In genomic region chr13:94883966-94884960, GRCm38 (mm10) we compare ENCODE assay signal across 9 mouse cellular contexts. TPM values are rescaled to one million over a fixed set of nuclear protein-coding genes. Genes with fewer than 3 reads are reported as not detected.
A peak's percentile ranks its signal among the peaks of the same experiment; 100 is the strongest.
DNase-seq lines count a peak whose midpoint lies in the region; ATAC-seq lines count a peak whose summit lies in the region.
"Had no signal": no experiment of that assay in that cellular context is flagged by ENCODE, and none has a peak within 500 bp of the region (broad histone marks: within the 10 kb centered on the region; RNA-seq: fewer than 3 reads in every experiment).

No protein-coding gene starts in this region.

- no peaks in the 10 kb centered on the region for H3K36me3 ChIP-seq in liver, embryonic 11.5 days (ENCODE audit: control insufficient read depth, insufficient read depth, low read length)
- H3K36me3 ChIP-seq in forebrain, embryonic 11.5 days (ENCODE audit: control insufficient read depth, insufficient read depth, low read length) = no peaks in the 10 kb centered on the region
- H3K36me3 ChIP-seq in limb, embryonic 12.5 days = no peaks in the 10 kb centered on the region

- H3K27me3 ChIP-seq in liver, embryonic 11.5 days (replicated peaks; ENCODE audit: control insufficient read depth, insufficient read depth, low read length) = peaks cover 84% of the 10 kb centered on the region
- H3K27me3 ChIP-seq in forebrain, embryonic 11.5 days (ENCODE audit: control insufficient read depth, insufficient read depth, low read length) = peaks cover 86% of the 10 kb centered on the region
- peaks cover 80% of the 10 kb centered on the region for H3K27me3 ChIP-seq in limb, embryonic 12.5 days

- H3K9ac ChIP-seq in liver, embryonic 11.5 days (ENCODE audit: low read depth, low read length) = no peak overlapping the region
- H3K9ac ChIP-seq in forebrain, embryonic 11.5 days (ENCODE audit: low read length) = no peak overlapping the region; the same call in 1 of the 2 replicates
- peak overlapping the region; percentile 53 for H3K9ac ChIP-seq in limb, embryonic 12.5 days (replicated peaks)

- WGBS in liver, embryonic 11.5 days = 3% methylated on average over 36 of the region's 36 CpGs
- 2% methylated on average over 36 of the region's 36 CpGs for WGBS in forebrain, embryonic 11.5 days
- 1% methylated on average over 36 of the region's 36 CpGs for WGBS in limb, embryonic 12.5 days

- H3K9me3 ChIP-seq in liver, embryonic 11.5 days (ENCODE audit: control insufficient read depth, low read length) = no peaks in the 10 kb centered on the region
- no peaks in the 10 kb centered on the region for H3K9me3 ChIP-seq in forebrain, embryonic 11.5 days (ENCODE audit: control insufficient read depth, low read length)
- H3K9me3 ChIP-seq in limb, embryonic 12.5 days = no peaks in the 10 kb centered on the region

- DNase-seq in liver, embryonic 11.5 days (ENCODE audit: low spot score) = peak; percentile 38
- DNase-seq in liver = no peak
- peak; percentile 65 for DNase-seq in forebrain, embryonic 11.5 days (ENCODE audit: low spot score)
- peak; percentile 50 for DNase-seq in retina, postnatal 1 day
- DNase-seq in adrenal gland, postnatal 36 days = no peak
- no peak for DNase-seq in frontal cortex, postnatal 10 days (ENCODE audit: low spot score in 2 of 2)
- no peak for DNase-seq in kidney, adult 11 months

- no peak overlapping the region for H3K27ac ChIP-seq in liver, embryonic 11.5 days (ENCODE audit: low read depth, low read length)
- no peak overlapping the region for H3K27ac ChIP-seq in forebrain, embryonic 11.5 days (ENCODE audit: low read depth, low read length)
- H3K27ac ChIP-seq in limb, embryonic 12.5 days = no peak overlapping the region

- H3K4me3 ChIP-seq in liver, embryonic 11.5 days (ENCODE audit: low read depth, low read length) = peak overlapping the region; percentile 47
- H3K4me3 ChIP-seq in forebrain, embryonic 11.5 days (ENCODE audit: low read depth, low read length) = peak overlapping the region; percentile 34
- H3K4me3 ChIP-seq in limb, embryonic 12.5 days (replicated peaks) = peak overlapping the region; percentile 49

- H3K4me1 ChIP-seq in liver, embryonic 11.5 days (replicated peaks; ENCODE audit: control insufficient read depth, insufficient read depth, low read length) = peaks cover 9% of the 10 kb centered on the region; the same call in 1 of the 2 replicates
- peaks cover 17% of the 10 kb centered on the region for H3K4me1 ChIP-seq in forebrain, embryonic 11.5 days (replicated peaks; ENCODE audit: control insufficient read depth, insufficient read depth, low read length)
- peaks cover 26% of the 10 kb centered on the region for H3K4me1 ChIP-seq in limb, embryonic 12.5 days (replicated peaks)

- no peak for ATAC-seq in liver, embryonic 11.5 days (replicated peaks; ENCODE audit: low FRiP score)
- no peak for ATAC-seq in forebrain, embryonic 11.5 days (replicated peaks; ENCODE audit: low FRiP score)
- ATAC-seq in limb, embryonic 12.5 days (ENCODE audit: insufficient number of reproducible peaks, insufficient read depth, low FRiP score, low TSS enrichment, low read depth) = no peak

- peak overlapping the region; percentile 67 for H3K4me2 ChIP-seq in liver, embryonic 11.5 days
- peak overlapping the region; percentile 69 for H3K4me2 ChIP-seq in forebrain, embryonic 11.5 days (ENCODE audit: low read depth, low read length, severe bottlenecking)
- peak overlapping the region; percentile 87 for H3K4me2 ChIP-seq in limb, embryonic 12.5 days

RNA-seq across cellular contexts. Expression of gene Otp, which starts 8.9 kb away (rescaled TPM):
- polyA plus RNA-seq in liver, embryonic 11.5 days (2014; fragmentation: Nextera tagmentation; extraction: Ambion mirVana) = not detected in 2 replicates
- 3.3 and 4.4 TPM in 2 replicates for polyA plus RNA-seq in forebrain, embryonic 11.5 days (2014; fragmentation: Nextera tagmentation; extraction: Ambion mirVana)
- not detected in 2 replicates for polyA plus RNA-seq in limb, embryonic 12.5 days (2016; fragmentation: Nextera tagmentation; extraction: Ambion mirVana)
- not detected for total RNA-seq in adrenal gland, postnatal 36 days (2021)
- total RNA-seq: layer of hippocampus, postnatal 25 days had no signal

Comparison
In these comparisons a context has a peak if more than half of its experiments do, and no peak if none do; other contexts are left out.
1. DNase-seq: peak in liver, embryonic 11.5 days (single experiment), forebrain, embryonic 11.5 days (single experiment) and retina, postnatal 1 day (single experiment); none in liver (single experiment), adrenal gland, postnatal 36 days (0 of 2), frontal cortex, postnatal 10 days (0 of 2) and kidney, adult 11 months (single experiment).
2. Peak in every context shown above with its lines, with median percentiles within 50 percentile points of each other: H3K4me2 ChIP-seq and H3K4me3 ChIP-seq.